Mouse (Mus musculus) neural tube, embryonic 14.5 days (tissue): Measurements from ENCODE around the gene Bmper. TPM values are rescaled to one million over a fixed set of nuclear protein-coding genes. Genes with fewer than 3 reads are reported as not detected.

Source experiments
- ATAC-seq: fragments of 200-750 bp; cut with Nextera tagmentation; 2 replicates; pipeline ENCODE4 v1.8.0; 2017; ENCODE audit warnings: low read depth, mild to moderate bottlenecking, moderate TSS enrichment, moderate library complexity
- H3K27ac ChIP-seq: fragments of 300-500 bp; sonication (generic); 2 replicates; pipeline ENCODE4 v1.5.1; 2014; ENCODE audit warnings: low read depth, mild to moderate bottlenecking, control low read depth, low read length, moderate library complexity, mixed read lengths
- H3K27me3 ChIP-seq: fragments of 300-500 bp; sonication (generic); 2 replicates; pipeline ENCODE4 v1.6.1; 2014; ENCODE audit warnings: low read length; ENCODE audit not compliant: control insufficient read depth, insufficient read depth
- H3K36me3 ChIP-seq: fragments of 300-500 bp; sonication (generic); 2 replicates; pipeline ENCODE4 v1.6.1; 2014; ENCODE audit warnings: low read length, mixed read lengths; ENCODE audit not compliant: control insufficient read depth, insufficient read depth
- H3K4me1 ChIP-seq: fragments of 300-500 bp; sonication (generic); 2 replicates; pipeline ENCODE4 v1.6.1; 2014; ENCODE audit warnings: low read length; ENCODE audit not compliant: control insufficient read depth, insufficient read depth
- H3K4me2 ChIP-seq: fragments of 300-500 bp; sonication (generic); 2 replicates; pipeline ENCODE4 v1.6.1; 2014; ENCODE audit warnings: mild to moderate bottlenecking, low read depth, low read length, control low read depth
- H3K4me3 ChIP-seq: fragments of 300-500 bp; sonication (generic); 2 replicates; pipeline ENCODE4 v1.5.1; 2014; ENCODE audit warnings: low read depth, low read length, control low read depth, mixed read lengths
- H3K9ac ChIP-seq: fragments of 300-500 bp; sonication (generic); replicated peaks from 2 replicates; pipeline ENCODE4 v1.6.1; 2014; ENCODE audit warnings: low read depth, mild to moderate bottlenecking, control low read depth, low read length, mixed read lengths
- H3K9me3 ChIP-seq: fragments of 300-500 bp; sonication (generic); 2 replicates; pipeline ENCODE4 v1.6.1; 2016; ENCODE audit warnings: low read length; ENCODE audit not compliant: control insufficient read depth
- WGBS: fragments of 180-500 bp; shearing (Covaris S2); extraction: QIAGEN DNeasy Blood & Tissue Kit; methylation state at CpG from one replicate; pipeline ENCODE4 v1.1.7; 2014; 5-methylcytosine and 5-hydroxymethylcytosine counted together
- polyA plus RNA-seq: library from polyadenylated mRNA; unstranded; fragments of >200 nt; fragmentation: Nextera tagmentation; extraction: Ambion mirVana; gene quantifications from 2 replicates; pipeline ENCODE4 v1.2.1, GENCODE M21; 2014

Gene Bmper
- polyA plus RNA-seq, 1 experiment from 2014 or later, result 10.4 TPM

GRCm38 (mm10) chr9:23363540-23363939 is 140.7 kb downstream of the Bmper start:
- H3K9ac ChIP-seq, result no peak overlapping the region
- H3K4me1 ChIP-seq, result no peaks in the 10 kb centered on the region
- no peak for ATAC-seq
- H3K27ac ChIP-seq, result no peak overlapping the region
- no peaks in the 10 kb centered on the region for H3K9me3 ChIP-seq
- WGBS, result 88% methylated on average over 7 of the region's 7 CpGs
- no peak overlapping the region for H3K4me3 ChIP-seq
- H3K27me3 ChIP-seq, result no peaks in the 10 kb centered on the region
- H3K4me2 ChIP-seq, result no peak overlapping the region
- no peaks in the 10 kb centered on the region for H3K36me3 ChIP-seq

GRCm38 (mm10) chr9:23364047-23364446 is 141.2 kb downstream of the Bmper start:
- Histone ChIP-seq H3K36me3 (no peaks in the 10 kb centered on the region), H3K27ac (no peak overlapping the region), H3K9ac (no peak overlapping the region), H3K4me2 (no peak overlapping the region), H3K4me1 (no peaks in the 10 kb centered on the region), H3K27me3 (no peaks in the 10 kb centered on the region), H3K9me3 (no peaks in the 10 kb centered on the region), H3K4me3 (no peak overlapping the region)
- ATAC-seq, result no peak
- WGBS, result 88% methylated on average over 2 of the region's 2 CpGs

DNA sequence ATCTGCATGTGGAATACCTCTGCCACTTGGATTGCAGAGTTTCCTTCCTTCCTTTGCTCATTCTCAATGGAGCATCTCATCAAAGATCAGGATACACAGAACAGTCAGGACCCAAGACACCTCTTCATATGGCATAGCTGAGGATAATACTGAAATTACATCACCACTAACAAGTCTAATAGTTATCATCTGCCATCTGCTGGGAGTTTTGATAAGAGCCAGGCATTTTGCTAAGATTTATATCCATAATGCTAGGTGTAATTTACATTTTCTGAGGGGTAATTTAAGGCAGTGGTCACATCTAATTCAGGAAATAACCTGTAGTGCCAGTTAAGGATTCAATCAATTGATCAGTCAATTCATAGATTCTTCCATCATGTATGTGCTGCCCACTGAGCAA is 145.2 kb downstream of the Bmper start:
- no peak overlapping the region for H3K27ac ChIP-seq
- H3K4me2 ChIP-seq, result no peak overlapping the region
- no peaks in the 10 kb centered on the region for H3K4me1 ChIP-seq
- no peak overlapping the region for H3K4me3 ChIP-seq
- no peaks in the 10 kb centered on the region for H3K9me3 ChIP-seq
- H3K9ac ChIP-seq, result no peak overlapping the region
- H3K27me3 ChIP-seq, result no peaks in the 10 kb centered on the region
- ATAC-seq, result no peak
- no peaks in the 10 kb centered on the region for H3K36me3 ChIP-seq

GRCm38 (mm10) chr9:23374789-23375460 is 152.0 kb downstream of the Bmper start:
- H3K9ac ChIP-seq, result no peak overlapping the region
- no peak overlapping the region for H3K4me2 ChIP-seq
- no peaks in the 10 kb centered on the region for H3K36me3 ChIP-seq
- H3K9me3 ChIP-seq, result no peaks in the 10 kb centered on the region
- no peaks in the 10 kb centered on the region for H3K27me3 ChIP-seq
- no peak overlapping the region for H3K27ac ChIP-seq
- WGBS, result 55% methylated on average over 4 of the region's 4 CpGs
- peaks cover 16% of the 10 kb centered on the region; the same call in 1 of the 2 replicates for H3K4me1 ChIP-seq
- no peak overlapping the region for H3K4me3 ChIP-seq
- ATAC-seq, result no peak

GRCm38 (mm10) chr9:23377831-23378730 is 155.2 kb downstream of the Bmper start:
- WGBS, result 27% methylated on average over 5 of the region's 5 CpGs
- H3K27ac ChIP-seq, result peak overlapping the region; percentile 7; the same call in 1 of the 2 replicates
- no peaks in the 10 kb centered on the region for H3K36me3 ChIP-seq

GRCm38 (mm10) chr9:23378731-23379170 is 155.9 kb downstream of the Bmper start:
- Histone ChIP-seq H3K4me2 (no peak overlapping the region), H3K9me3 (no peaks in the 10 kb centered on the region), H3K4me3 (no peak overlapping the region), H3K4me1 (peaks cover 16% of the 10 kb centered on the region; the same call in 1 of the 2 replicates), H3K9ac (no peak overlapping the region), H3K27ac (peak overlapping the region; percentile 56; the same call in 1 of the 2 replicates), H3K27me3 (no peaks in the 10 kb centered on the region), H3K36me3 (no peaks in the 10 kb centered on the region)
- WGBS, result 4% methylated on average over 6 of the region's 6 CpGs
- peak; percentile 79 for ATAC-seq

More at GRCm38 (mm10) chr9:23377831-23378730, 155.2 kb downstream of the Bmper start:
- H3K4me3 ChIP-seq, result no peak overlapping the region
- H3K9ac ChIP-seq, result no peak overlapping the region
- no peak for ATAC-seq
- H3K9me3 ChIP-seq, result no peaks in the 10 kb centered on the region
- H3K4me2 ChIP-seq, result no peak overlapping the region
- no peaks in the 10 kb centered on the region for H3K27me3 ChIP-seq
- H3K4me1 ChIP-seq, result peaks cover 16% of the 10 kb centered on the region; the same call in 1 of the 2 replicates

GRCm38 (mm10) chr9:23380171-23380835 is 157.4 kb downstream of the Bmper start:
- no peaks in the 10 kb centered on the region for H3K27me3 ChIP-seq
- WGBS, result 18% methylated on average over 5 of the region's 5 CpGs
- no peaks in the 10 kb centered on the region for H3K36me3 ChIP-seq
- no peak overlapping the region for H3K9ac ChIP-seq
- H3K4me2 ChIP-seq, result no peak overlapping the region
- ATAC-seq, result no peak
- H3K4me1 ChIP-seq, result peaks cover 16% of the 10 kb centered on the region; the same call in 1 of the 2 replicates
- H3K9me3 ChIP-seq, result no peaks in the 10 kb centered on the region
- no peak overlapping the region for H3K27ac ChIP-seq
- no peak overlapping the region for H3K4me3 ChIP-seq

- Histone ChIP-seq H3K36me3 (no peaks in the 10 kb centered on the region), H3K27me3 (no peaks in the 10 kb centered on the region), H3K27ac (no peak overlapping the region), H3K4me2 (no peak overlapping the region), H3K9ac (no peak overlapping the region), H3K4me3 (no peak overlapping the region), H3K4me1 (peaks cover 7% of the 10 kb centered on the region; the same call in 1 of the 2 replicates), H3K9me3 (no peaks in the 10 kb centered on the region)
- 77% methylated on average over 8 of the region's 8 CpGs for WGBS
- ATAC-seq, result no peak
Observed at GRCm38 (mm10) chr9:23383291-23383690, 160.4 kb downstream of the Bmper start.
